ENCODE assay signal across 8 mouse cellular contexts in genomic region chr11:114675341-114675825, GRCm38 (mm10). TPM values are rescaled to one million over a fixed set of nuclear protein-coding genes. Genes with fewer than 3 reads are reported as not detected.
DNase-seq lines count a peak whose midpoint lies in the region; ATAC-seq and TF ChIP-seq lines count a peak whose summit lies in the region.

TSS of gene Ttyh2 (plus strand) at chr11:114675431.

- ATAC-seq in Patski: peak; percentile 86
- peak; percentile 74 for ATAC-seq in forebrain, postnatal 0 days
- peak; percentile 74 to 77 for ATAC-seq in hematopoietic stem cell, adult 5-6 weeks (replicated peaks in 1 of 2; ENCODE audit: insufficient read depth in 1 of 2, low FRiP score in 2 of 2, low TSS enrichment in 1 of 2, low read depth in 1 of 2, poor library complexity in 2 of 2, severe bottlenecking in 2 of 2)

- H3K4me3 ChIP-seq in forebrain, postnatal 0 days (ENCODE audit: low read depth, low read length): peak within 1 kb of the TSS; percentile 48

- no peak for DNase-seq in Patski (ENCODE audit: low read depth, low spot score)
- DNase-seq in cerebellum, adult 8-10 months: peak; percentile 82
- peak; percentile 68 for DNase-seq in forebrain, postnatal 0 days
- peak; percentile 81 for DNase-seq in layer of hippocampus, adult 9-11 months
- peak; percentile 94 for DNase-seq in lung, postnatal 10 days
- peak; percentile 85 for DNase-seq in retina, embryonic 14.5 days (ENCODE audit: low spot score)
- DNase-seq in thymus, postnatal 4 days: peak; percentile 63

- peaks cover 41% of the 10 kb centered on the region for H3K36me3 ChIP-seq in forebrain, postnatal 0 days (ENCODE audit: insufficient read depth)

- peak within 1 kb of the TSS; percentile 93 for H3K4me2 ChIP-seq in forebrain, postnatal 0 days (ENCODE audit: low read depth)

- in situ Hi-C loops in Patski (cut with MboI; ENCODE audit: low pct_unique_long_range_greater_than_20kb): no loop called here

- POLR2A ChIA-PET in Patski (lab: Charles Lee): no interaction called here

- H3K9me3 ChIP-seq in forebrain, postnatal 0 days (ENCODE audit: low read length): no peaks in the 10 kb centered on the region

- CTCF ChIA-PET in Patski (lab: Charles Lee): interaction anchor here (1.2 kb wide), 1 partner anchor 12 kb away, joined by 3 read pairs; no protein-coding TSS in a partner anchor

- H3K27ac ChIP-seq in forebrain, postnatal 0 days (ENCODE audit: low read depth, low read length): peak within 1 kb of the TSS; percentile 36; the same call in 1 of the 2 replicates

- no peaks in the 10 kb centered on the region for H3K27me3 ChIP-seq in Patski
- H3K27me3 ChIP-seq in forebrain, postnatal 0 days (ENCODE audit: insufficient read depth, low read length): no peaks in the 10 kb centered on the region

- H3K9ac ChIP-seq in forebrain, postnatal 0 days: peak within 1 kb of the TSS; percentile 53

- H3K4me1 ChIP-seq in forebrain, postnatal 0 days (ENCODE audit: insufficient read depth): peaks cover 2% of the 10 kb centered on the region

- WGBS in forebrain, postnatal 0 days: 4% methylated on average over 36 of the region's 40 CpGs

- TF ChIP-seq CTCF in Patski (IDR thresholded peaks at IDR 0.05): no peak
- TF ChIP-seq CTCF in forebrain, postnatal 0 days (IDR thresholded peaks at IDR 0.05; ENCODE audit: low read depth): peak; percentile 9; the same call in 1 of the 2 replicates

RNA-seq across cellular contexts. Expression of gene Ttyh2, which starts in this region (rescaled TPM):
- polyA plus RNA-seq in Patski (2021): 22.1 TPM
- 26.6 and 29.9 TPM in 2 replicates for total RNA-seq in forebrain, postnatal 0 days (2014; rRNA removed)
- 24.4 and 26.4 TPM in 2 replicates for polyA plus RNA-seq in forebrain, postnatal 0 days (2015; fragmentation: Nextera tagmentation; extraction: Ambion mirVana)
- 3.0 and 3.3 TPM in 2 replicates for total RNA-seq in hematopoietic stem cell, adult 5-6 weeks (2017)
